Mouse (Mus musculus) c-Kit-positive CD71-positive TER-119-positive erythroid progenitor cells, embryonic 14.5 days (primary cell): ENCODE results near the gene Alx1.

Experiments used
- DNase-seq: peaks from one replicate; pipeline ENCODE4 v3.0.0-alpha.2; 2013; ENCODE audit warnings: low spot score

The Alx1 gene

DNA sequence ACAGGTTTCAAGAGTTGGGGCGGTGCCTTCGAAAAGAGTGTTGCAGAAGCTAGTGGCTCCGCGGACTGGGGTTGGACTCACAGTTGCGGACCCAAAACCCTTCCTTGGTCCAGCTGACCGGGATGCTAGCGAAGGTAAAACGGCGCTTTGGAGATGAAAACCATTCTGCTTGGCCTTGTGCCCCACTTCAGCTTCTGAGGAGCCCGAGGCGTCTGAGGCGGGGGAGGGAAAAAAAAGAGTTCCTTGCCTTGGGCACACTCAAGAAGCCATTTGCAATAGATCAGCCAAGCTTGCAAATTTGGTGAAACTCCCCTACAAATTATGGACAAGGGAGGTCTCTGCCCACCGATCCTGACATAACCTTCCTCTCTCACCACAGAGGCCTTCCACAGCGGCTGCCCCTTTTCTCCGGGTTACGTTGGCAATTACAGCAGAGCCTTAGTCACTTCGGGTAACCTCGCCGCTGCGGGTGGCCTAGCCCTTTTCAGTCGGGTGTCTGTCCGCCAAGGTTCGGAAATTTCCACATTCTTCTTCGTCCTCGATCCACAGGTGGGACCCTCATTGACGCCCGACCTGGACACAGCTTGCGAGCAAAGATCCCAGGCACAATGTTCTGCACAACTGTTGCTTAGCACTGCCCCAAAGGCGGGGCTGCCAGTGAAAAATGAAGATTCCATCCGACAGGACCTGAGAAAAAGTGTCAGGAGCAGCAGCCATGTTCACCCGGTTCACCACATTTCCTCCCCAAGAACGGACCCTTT, at the start of gene Alx1:
TSS of gene Alx1 (minus strand) at position 486 of the 761 bp plus-strand sequence.
- no peak for DNase-seq

DNA sequence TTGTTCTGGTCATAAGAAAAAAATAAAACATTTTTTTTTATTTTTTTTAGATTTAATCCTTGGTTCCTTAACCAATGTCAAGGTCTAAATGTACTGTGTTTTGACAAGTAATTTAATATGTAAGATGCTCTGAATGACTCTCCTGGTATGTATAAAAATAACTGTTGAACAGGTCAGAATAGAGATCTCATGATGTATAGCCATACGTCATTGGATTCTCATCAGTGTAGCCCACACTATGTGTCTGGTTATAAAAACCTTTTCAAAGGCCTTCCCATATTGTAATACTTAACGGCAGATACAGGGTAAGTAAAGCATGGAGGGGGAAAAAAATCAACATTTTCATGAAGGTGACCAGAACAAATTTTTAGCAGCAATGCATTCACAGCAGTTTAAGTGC, 19.6 kb upstream of the Alx1 start:
- no peak for DNase-seq

DNA sequence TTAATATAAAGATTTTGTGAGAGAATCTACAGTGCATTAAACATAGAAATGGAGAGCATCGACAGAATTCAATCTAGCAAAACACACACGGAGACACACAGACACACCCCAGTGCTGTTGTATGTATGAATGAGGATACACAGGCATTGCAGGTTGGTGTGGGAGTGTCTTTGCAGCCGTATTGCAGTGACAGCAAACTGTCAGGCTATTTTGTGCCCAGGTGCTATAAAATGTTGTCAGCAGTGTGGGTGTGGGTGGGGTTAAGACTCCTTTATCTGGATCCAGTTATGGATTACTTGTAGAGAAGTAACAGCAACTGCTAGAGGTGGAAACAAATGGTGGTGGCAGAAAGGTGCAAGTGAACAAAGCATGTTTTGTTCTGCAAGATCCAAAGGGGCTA, 16.6 kb upstream of the Alx1 start:
- DNase-seq, result no peak

DNA sequence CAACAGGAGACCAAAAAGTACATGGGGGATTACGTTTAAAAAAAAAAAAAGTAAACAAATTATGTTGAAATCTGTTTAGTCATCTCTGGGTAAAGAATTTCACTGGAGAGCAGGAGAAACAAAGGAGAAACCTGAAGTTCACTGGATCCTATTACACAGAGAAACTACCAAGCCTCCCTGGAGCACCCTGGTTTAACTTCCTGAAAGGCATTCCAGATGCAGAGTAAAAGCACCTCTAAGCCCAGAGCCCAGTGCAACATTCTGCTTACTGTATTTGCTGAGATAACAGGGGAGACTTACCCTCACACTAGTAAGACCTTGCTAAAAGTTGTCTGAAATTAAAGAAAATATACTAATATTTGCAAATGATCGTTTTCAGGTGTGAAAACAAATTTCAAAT, 15.0 kb upstream of the Alx1 start:
- DNase-seq, result no peak

DNA sequence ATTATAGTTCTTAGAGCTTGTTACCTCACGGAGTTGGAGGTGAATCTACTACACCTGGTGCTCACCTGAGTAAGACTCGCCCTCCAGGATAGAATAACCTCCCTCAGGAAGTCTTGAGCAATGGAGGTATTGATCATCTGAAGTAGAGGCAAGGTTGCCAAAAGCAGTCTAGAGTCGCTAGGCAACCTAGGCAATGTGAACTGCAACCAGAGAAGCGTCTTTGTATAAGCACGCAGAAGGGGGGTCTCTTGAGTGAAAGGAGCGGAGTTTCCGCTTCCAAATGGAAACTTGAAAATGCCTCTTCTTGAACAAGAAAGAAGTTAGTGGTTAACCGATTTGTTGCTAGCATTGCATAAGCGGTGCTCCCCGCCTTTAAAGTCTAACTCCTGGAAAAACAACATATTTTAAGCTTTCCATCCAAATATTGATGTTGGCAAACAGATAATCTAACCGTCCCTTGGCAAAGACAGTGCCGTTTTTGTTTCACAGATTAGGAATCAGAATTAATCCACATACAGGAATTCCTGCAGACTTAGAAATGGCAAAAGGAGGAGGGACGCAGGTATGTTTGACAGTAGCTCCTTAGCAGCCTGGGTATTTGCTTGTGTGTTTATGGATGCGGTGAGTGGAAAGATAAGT, 5.1 kb upstream of the Alx1 start:
- no peak for DNase-seq

DNA sequence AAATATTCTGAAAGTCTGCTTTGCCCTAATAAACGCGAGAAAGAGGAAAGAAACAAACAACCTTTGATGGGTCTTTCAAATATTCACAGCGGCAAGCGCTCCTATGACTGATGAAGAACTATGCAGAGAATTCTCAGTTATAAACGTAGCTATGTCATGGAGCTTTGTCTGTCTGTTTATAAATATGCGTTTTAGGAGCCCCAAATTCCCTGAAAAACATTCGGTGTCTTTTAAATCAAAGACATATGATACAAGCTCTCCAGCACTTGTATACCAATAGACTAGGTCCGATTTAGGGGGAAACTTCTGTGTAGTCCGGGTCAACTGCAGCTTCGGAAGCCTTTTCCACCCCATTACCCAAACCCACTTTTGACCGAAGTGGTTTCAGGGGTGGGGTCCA, 916 bp upstream of the Alx1 start:
- DNase-seq, result no peak

DNA sequence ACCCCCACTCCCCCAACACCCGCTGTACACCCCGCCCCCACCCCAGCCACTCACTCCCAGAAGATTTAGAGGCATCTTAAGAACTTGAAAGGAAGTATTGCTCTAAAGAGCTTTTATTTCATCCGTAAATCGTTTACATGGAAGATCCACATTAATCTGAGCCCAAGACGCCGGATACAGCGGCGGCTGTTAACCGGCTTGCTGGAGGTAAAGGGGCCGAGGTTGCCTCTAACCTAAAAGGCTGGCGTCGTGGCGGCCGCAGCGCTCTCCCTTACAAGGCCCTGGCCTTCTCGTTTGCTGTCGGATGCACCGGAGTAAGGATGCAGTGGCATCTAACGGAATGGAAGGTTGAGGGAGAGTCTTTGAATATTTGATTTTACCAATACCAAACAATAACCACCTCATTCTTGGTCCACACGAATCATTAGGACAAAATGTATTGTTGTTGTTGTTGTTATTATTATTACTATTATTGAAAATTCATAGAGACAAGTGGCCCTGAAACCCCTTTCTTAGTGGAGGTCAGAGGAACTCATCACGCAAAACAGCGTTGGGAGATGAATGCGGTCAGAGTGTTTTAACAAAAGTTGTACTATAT, 784 bp downstream of the Alx1 start:
- DNase-seq, result no peak

DNA sequence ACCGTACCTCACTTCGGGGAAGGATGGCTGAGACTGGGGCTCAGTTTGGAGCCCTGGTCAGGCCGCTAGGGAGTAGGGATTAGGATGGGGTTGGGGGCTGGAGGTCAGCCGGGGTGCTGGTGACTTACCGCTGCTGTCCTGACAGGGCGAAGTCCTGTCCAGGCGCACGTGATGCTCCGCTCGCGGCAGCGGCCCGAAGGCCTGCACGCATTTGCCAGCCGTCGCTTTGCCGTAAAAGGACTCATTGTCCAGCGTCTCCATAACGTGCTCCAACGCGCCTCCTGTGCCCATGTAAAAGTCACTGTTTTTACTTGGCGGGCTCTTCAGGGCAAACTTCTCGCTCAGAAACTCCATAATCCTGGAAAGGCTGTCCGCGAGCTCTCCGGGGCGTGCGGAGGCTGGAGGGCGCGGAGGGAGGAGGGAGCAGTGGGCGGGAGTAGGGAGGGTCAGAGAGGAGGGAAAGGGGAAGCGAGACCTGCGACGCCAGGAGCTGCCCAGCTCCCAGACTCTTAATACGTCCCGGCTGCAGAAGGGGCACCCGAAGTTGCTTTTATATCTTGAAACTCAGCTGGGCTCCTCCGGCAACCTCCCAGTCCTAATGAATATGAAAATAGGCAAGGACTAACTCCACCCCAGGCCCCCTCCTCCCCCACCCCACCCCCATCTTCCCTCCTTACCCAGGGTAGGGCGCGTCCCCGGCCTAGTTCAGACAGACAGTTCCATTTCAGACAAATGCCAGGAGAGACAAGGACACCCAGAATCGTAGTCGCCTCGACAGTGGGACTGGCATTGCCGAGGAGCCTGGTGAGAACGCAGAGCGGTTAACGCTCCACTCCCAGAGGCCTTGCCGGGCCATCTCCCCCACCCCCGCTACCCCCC, 1.5 kb downstream of the Alx1 start:
- no peak for DNase-seq

DNA sequence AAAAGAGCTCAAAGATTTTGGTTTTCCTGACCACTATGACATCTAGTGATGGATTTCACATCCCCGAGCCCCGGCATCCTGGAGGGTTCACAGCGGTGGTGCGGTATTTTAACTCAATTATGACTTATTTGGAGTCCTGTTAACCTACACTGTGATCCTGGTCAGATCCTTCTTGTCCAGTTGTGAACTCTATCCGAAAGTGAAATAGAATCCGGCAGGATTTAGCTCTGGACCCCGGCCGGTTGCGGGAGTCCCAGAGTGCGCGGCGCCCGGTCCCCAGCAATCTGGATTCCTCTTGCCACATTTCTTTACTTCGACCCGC, 2.1 kb downstream of the Alx1 start:
- DNase-seq, result no peak

DNA sequence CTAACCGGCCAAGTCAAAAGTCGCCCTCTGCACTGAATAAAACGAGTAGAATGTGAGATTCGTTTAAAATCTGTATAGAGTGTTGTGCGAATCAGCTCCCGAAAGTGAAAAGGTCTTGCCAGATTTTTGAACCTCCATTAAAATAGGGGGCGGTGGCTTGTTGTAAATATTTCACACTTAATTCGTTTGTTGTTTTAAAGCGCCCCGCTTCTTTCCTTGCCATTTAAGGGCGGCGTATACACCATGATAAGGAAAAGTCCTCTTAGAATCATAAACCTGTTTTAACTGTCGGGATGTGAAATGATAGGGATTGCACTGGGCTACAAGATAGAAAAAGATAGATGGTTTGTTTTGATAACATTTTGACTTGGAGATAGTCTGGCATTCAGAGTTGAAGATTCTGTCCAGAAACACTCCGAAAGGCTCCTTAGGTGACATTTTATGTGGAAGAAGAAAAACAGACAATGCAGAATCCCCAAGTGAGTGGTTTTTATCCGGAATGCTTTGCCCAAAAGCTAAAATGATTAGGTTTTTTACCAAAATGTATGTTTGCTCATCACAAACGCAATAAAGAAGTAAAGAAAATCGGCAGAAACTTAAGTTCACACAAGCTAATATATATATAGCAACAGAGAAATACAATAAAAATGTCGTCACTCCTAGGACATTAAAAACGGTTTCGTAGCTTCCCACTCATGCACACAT, 2.6 kb downstream of the Alx1 start:
- DNase-seq, result no peak

DNA sequence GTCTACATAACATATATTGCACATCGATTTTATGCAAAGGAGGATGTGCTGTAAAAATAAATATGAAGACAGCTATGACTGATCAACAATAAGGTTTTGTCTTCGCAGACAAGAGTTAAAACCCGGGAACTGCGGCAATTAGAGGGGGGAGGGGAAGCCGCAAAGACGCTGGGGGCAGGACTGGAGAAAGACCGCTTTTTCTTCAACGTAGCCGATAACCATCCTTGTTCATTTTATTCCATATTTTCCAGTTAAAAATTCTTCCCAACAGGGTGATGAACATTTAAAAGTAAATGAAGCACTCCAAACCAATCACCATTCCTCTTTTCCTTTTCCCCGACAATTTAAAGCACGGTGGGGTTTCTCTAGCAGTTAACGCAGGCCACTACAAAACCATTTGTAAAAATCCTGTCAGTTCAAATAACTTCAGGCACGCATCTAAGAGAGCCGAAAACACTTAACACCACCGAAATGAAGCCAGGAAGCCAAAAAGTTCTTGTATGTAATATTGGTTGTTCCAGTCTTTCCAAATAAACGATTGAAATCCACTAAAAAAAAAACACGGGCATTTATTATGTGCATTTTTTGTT, 3.3 kb downstream of the Alx1 start:
- DNase-seq, result no peak

DNA sequence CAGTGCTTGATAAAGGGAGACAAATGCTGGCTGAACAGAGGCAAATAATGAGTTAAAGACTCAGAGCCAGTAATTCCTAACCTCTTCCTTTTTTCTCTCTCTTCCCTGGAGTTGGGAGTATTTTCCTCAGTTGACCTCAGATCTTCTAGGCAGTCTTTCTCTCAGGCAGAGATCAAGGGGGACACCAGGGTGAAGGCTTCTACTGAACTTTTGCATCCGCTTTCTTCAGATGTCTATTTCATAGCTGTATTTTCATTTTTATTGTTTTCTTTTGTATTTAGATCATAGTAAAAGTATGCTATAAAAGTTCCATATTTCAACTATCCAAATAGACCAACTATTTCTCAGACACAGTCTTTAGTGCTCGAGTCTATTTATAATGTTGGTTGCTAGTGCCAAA, 27.5 kb downstream of the Alx1 start:
- no peak for DNase-seq

DNA sequence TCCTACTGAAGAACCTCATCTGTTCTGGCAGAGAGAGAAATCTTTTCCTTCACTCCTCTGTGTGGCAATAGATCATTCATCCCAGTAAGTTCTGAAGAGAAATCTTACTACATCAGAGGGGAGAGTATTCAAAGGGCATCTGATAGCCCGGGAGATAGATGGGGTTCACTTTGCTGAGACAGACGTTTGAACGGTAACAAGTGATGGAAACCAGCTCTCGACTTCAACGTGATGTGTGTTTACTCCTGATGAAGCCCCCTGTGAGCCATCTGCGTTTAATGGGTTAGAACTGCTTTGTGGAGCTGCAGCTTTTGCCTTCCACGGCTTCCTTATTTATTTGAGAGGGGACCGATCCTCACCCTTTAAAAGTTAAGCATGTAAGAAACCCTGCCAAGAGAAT, 29.1 kb downstream of the Alx1 start:
- DNase-seq, result no peak

DNA sequence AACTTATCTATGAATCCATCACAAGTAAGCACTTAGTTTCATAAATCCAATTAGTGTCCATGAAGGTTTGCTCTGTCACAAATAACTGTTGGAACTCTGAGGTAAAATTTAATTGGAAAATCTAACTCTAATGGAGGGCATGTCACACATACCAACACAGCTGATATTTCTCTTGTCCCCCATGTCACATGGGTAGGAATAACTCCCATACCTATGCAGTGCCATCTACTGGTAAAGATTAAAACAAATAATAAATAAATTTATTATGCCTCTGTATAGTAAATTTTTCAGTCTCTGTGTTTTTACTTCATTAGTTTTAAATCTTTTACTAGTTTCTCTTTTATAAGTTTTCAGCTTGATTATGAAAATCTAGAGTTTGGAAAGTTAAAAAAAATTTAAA, 30.4 kb downstream of the Alx1 start:
- no peak for DNase-seq

DNA sequence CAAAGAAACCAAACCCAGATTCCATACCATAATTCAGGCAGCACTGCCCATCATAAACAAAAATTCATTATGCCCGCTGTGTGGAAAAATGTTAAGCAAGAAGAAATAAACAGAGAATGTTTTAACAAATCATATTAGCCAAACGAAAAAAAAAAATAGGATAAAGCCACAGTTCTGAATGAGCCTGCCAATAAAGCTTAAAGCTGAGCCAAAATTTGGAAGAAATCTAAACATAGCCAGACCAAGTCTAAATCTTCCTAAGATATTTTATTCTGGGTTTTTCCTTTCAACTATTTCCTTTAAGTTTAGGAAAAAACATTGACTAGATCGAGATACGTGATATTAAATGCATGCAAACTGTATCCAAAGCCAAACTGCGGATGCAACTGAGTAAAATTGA, 54.9 kb downstream of the Alx1 start:
- no peak for DNase-seq

DNA sequence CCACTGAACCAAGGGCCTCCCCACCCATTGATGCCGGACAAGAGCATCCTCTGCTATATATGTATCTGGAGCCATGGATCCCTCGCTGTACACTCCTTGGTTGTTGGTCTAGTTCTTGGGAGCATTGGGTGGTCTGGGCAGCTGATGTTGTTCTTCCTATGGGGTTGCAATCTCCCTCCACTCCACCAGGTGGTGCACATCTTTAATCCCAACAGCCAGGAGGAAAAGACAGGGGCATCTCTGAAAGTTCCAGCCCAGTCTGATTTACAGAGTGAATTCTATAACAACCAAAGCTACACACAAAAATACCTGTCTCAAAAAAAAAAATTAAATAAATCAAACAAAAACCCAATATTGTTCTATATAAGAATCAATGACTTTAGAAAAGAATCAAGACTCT, 70.4 kb downstream of the Alx1 start:
- no peak for DNase-seq
